Mouse (Mus musculus) spleen, adult 2 months (tissue): ENCODE measurements around the gene 9230112D13Rik. TPM values are rescaled to one million over a fixed set of nuclear protein-coding genes. Genes with fewer than 3 reads are reported as not detected.

Experiments used
- DNase-seq, 2 experiments: peaks; one replicate each; pipeline versions ENCODE4 v3.0.0 to v3.0.0-alpha.2; 2012 to 2021; ENCODE audit warnings: low spot score in 2 of 2, low read depth in 1 of 2
- H3K27ac ChIP-seq: fragments of 200-500 bp; 2 replicates; pipeline ENCODE4 v1.5.1; 2012; ENCODE audit warnings: low read length, inconsistent platforms; ENCODE audit not compliant: insufficient read depth
- H3K27me3 ChIP-seq: fragments of 200-500 bp; 2 replicates; pipeline ENCODE4 v1.6.1; 2012; ENCODE audit warnings: mild to moderate bottlenecking, moderate library complexity, low read length, inconsistent platforms; ENCODE audit not compliant: control insufficient read depth, insufficient read depth
- H3K36me3 ChIP-seq: fragments of 200-500 bp; 2 replicates; pipeline ENCODE4 v1.6.1; 2012; ENCODE audit warnings: mild to moderate bottlenecking, low read length, inconsistent platforms; ENCODE audit not compliant: control insufficient read depth, insufficient read depth
- H3K4me1 ChIP-seq: fragments of 200-500 bp; 2 replicates; pipeline ENCODE4 v1.6.1; 2011; ENCODE audit warnings: inconsistent platforms; ENCODE audit not compliant: control insufficient read depth, insufficient read depth, insufficient read length
- H3K4me3 ChIP-seq: fragments of 200-500 bp; 2 replicates; pipeline ENCODE4 v1.5.1; 2011; ENCODE audit warnings: mild to moderate bottlenecking, inconsistent platforms; ENCODE audit not compliant: insufficient read depth, insufficient read length; ENCODE audit errors: extremely low read depth
- CTCF ChIP-seq: fragments of 200-500 bp; IDR thresholded peaks from 2 replicates; pipeline ENCODE4 v1.5.1; 2011; ENCODE audit warnings: mild to moderate bottlenecking, inconsistent platforms; ENCODE audit not compliant: insufficient read depth, insufficient read length, insufficient replicate concordance; ENCODE audit errors: extremely low read depth
- POLR2A ChIP-seq: fragments of 200-500 bp; IDR thresholded peaks from 2 replicates; pipeline ENCODE4 v1.6.1; 2011; ENCODE audit warnings: low read depth, low read length, inconsistent platforms
- WGBS: fragments of 180-500 bp; shearing (Covaris S2); methylation state at CpG from one replicate; pipeline ENCODE4 v1.1.7; 2018; 5-methylcytosine and 5-hydroxymethylcytosine counted together
- polyA plus RNA-seq: library from polyadenylated mRNA; depleted of rRNA; stranded (reverse); fragments of >200 nt; gene quantifications from 2 replicates; pipeline ENCODE4 v1.2.3, GENCODE M21; 2012

Gene 9230112D13Rik
- polyA plus RNA-seq, 1 experiment: not detected

DNA sequence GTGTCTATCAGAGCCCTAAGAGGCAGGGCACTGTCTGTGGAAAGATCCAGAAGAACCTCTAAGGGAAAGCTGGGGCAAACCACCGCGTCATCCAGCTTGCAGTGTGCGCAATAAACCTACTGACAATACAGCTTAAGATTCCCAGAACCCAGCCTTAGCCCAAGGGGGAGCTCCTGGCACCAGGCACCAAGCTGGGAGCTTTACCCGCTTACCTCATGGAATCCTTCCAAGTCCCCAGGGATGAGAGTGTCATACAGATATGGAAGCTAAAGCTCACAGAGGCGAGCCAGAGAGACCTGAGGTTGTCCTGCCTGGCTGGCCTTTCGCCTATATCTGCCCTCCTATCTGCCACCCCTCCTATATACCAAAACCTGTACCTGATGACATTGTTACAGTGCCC lies 21.0 kb upstream of the 9230112D13Rik start:
- no peak for TF ChIP-seq CTCF
- no peak for TF ChIP-seq POLR2A
- Histone ChIP-seq H3K4me3 (no peak overlapping the region), H3K36me3 (no peaks in the 10 kb centered on the region), H3K4me1 (no peaks in the 10 kb centered on the region), H3K27me3 (0 out of 2 replicates have a peak, but pooled peaks cover 1% of the 10 kb centered on the region), H3K27ac (no peak overlapping the region)
- DNase-seq: no peak
- WGBS: 90% methylated on average over 6 of the region's 6 CpGs

DNA sequence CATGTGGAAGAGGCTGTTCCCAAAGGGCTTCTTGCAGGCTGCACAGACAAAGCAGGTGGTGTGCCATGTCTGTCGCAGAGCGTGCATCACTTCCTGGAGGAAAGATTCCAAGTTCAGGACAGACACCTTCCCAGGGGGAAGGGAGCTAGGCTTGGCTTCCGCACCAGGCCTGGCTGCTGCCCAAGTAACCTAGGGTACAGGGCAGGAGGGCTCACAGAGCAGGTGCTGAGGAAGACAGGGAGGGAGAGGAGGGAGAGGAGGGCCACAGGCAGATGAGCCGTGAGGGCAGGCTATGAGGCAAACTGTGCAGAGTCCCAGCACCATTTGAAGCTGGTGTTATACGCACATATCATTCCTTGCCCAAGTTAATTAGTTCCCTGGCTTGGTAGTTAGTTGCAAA lies 19.3 kb upstream of the 9230112D13Rik start:
- no peak overlapping the region for H3K4me3 ChIP-seq
- WGBS: 92% methylated on average over 5 of the region's 5 CpGs
- no peak overlapping the region for H3K27ac ChIP-seq
- TF ChIP-seq POLR2A: no peak
- no peak for TF ChIP-seq CTCF
- H3K4me1 ChIP-seq: no peaks in the 10 kb centered on the region
- H3K27me3 ChIP-seq: no peaks in the 10 kb centered on the region
- DNase-seq: no peak
- H3K36me3 ChIP-seq: no peaks in the 10 kb centered on the region

DNA sequence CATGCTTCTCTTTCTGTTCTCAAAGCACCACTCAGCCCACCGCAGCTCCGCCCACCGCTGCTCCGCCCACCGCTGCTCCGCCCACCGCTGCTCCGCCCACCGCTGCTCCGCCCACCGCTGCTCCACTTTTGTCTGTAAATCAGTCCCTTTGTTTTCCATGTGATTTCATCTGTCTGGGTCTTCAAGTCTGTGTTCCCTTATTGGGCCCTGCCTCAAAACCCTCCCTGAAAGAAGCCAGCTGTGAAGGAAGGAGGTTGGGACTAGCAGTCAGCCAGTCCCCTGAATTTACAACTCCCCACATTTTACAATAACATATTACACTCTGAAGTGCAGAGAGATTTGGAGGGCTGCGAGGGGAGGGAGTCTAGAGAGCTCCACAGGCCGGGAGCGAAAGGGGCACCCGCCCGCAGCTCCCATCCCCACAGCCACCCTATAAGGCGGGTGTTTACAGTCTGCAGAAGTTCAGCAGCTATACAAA lies 18.1 kb upstream of the 9230112D13Rik start:
- Histone ChIP-seq H3K4me1 (no peaks in the 10 kb centered on the region), H3K27me3 (no peaks in the 10 kb centered on the region), H3K4me3 (no peak overlapping the region), H3K36me3 (no peaks in the 10 kb centered on the region), H3K27ac (no peak overlapping the region)
- DNase-seq: no peak
- 10% methylated on average over 15 of the region's 17 CpGs for WGBS
- TF ChIP-seq POLR2A (no peak), CTCF (no peak)

DNA sequence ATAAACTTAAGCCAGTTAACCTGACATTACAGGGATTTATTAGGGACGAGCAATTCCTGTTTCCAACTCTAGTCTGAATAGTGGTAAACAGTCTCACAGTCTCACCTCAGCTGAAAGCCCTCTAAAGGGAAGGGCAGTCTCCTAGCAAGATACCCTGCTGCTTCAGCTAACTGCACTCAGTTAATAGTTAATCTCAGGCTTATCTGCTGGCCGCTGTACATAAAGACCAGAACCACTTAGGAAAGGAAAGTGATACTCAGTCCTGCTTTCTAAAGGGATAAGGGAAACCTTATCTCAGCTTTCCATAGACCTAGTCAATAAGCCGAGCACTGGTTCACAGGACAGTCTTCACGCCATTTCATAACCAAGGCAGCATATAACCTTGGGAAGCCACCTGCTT lies 13.3 kb upstream of the 9230112D13Rik start:
- no peaks in the 10 kb centered on the region for H3K4me1 ChIP-seq
- WGBS: 81% methylated on average over 4 of the region's 4 CpGs
- no peaks in the 10 kb centered on the region for H3K36me3 ChIP-seq
- no peak for TF ChIP-seq POLR2A
- no peak overlapping the region for H3K4me3 ChIP-seq
- H3K27me3 ChIP-seq: no peaks in the 10 kb centered on the region
- no peak for DNase-seq
- H3K27ac ChIP-seq: no peak overlapping the region

DNA sequence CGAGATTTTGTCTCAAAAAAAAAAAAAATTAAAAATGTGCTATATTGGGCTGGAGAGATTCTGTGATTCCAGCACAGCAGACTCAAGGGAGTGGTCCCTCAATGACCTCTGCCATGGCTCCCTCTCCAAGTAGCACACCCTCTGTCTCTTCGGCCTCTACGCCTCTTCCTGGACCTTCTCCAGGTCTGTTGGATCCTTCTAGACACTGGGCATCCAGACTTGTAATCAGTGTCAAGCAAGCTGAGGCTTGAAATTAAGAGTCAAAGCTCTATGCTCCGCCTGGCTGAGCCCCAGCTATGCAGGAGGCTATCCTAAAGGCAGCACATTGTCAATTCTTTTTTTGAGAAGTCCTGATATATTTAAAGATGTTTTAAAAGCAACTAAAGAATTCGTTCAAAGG lies 10.9 kb upstream of the 9230112D13Rik start:
- H3K27me3 ChIP-seq: no peaks in the 10 kb centered on the region
- TF ChIP-seq POLR2A (no peak), CTCF (no peak)
- no peak for DNase-seq
- H3K4me1 ChIP-seq: no peaks in the 10 kb centered on the region
- no peak overlapping the region for H3K4me3 ChIP-seq
- H3K36me3 ChIP-seq: no peaks in the 10 kb centered on the region
- WGBS: 80% methylated on average over 5 of the region's 5 CpGs
- no peak overlapping the region for H3K27ac ChIP-seq

DNA sequence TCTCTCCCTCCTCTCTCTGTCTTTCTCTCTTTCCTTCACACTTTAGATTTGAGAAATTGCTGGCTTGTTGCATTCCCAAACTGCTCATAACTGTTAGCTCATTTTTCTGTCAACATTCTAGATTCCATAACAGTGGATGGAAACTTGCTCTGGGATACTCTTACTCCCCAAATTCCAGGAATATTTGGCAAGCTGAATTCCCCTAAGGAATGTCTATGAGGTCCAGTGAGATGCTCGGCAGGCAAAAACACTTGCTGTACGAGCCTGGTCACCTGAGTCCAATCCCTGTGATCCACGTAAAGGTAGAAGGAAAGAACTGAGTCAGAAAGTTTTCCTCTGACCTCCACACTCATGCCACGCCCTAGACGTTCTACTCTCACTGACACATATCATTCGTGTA lies 9.9 kb upstream of the 9230112D13Rik start:
- Histone ChIP-seq H3K36me3 (no peaks in the 10 kb centered on the region), H3K27me3 (no peaks in the 10 kb centered on the region), H3K27ac (no peak overlapping the region), H3K4me1 (no peaks in the 10 kb centered on the region), H3K4me3 (no peak overlapping the region)
- TF ChIP-seq CTCF: no peak
- no peak for TF ChIP-seq POLR2A
- 79% methylated on average over 6 of the region's 6 CpGs for WGBS
- DNase-seq: no peak

DNA sequence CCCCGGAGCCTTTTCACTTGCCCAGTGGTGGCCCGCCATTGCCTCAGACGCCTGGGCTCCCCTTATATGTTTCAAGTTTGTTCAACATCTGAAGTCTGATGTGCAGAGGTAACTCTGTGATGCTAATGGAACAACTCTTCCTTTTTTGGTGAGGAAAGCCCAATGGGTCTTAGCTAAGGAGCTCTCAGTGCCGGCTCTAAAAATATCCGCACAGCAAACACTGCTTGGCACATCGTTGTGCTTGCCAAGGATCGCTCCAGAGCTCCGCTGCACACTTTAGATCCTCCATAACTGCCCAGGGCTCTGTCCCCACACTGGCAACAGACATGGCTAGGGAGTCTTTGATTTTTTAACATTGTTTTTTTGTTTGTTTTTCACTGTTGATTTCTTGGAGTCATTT lies 6.2 kb upstream of the 9230112D13Rik start:
- WGBS: 84% methylated on average over 8 of the region's 8 CpGs
- TF ChIP-seq CTCF: no peak
- no peak for TF ChIP-seq POLR2A
- H3K4me3 ChIP-seq: no peak overlapping the region
- H3K36me3 ChIP-seq: no peaks in the 10 kb centered on the region
- H3K4me1 ChIP-seq: no peaks in the 10 kb centered on the region
- no peaks in the 10 kb centered on the region for H3K27me3 ChIP-seq
- no peak for DNase-seq
- H3K27ac ChIP-seq: peak overlapping the region; percentile 12; the same call in 1 of the 2 replicates
